Comparison of ENCODE assay signal across 8 mouse cellular contexts in the genomic region with DNA sequence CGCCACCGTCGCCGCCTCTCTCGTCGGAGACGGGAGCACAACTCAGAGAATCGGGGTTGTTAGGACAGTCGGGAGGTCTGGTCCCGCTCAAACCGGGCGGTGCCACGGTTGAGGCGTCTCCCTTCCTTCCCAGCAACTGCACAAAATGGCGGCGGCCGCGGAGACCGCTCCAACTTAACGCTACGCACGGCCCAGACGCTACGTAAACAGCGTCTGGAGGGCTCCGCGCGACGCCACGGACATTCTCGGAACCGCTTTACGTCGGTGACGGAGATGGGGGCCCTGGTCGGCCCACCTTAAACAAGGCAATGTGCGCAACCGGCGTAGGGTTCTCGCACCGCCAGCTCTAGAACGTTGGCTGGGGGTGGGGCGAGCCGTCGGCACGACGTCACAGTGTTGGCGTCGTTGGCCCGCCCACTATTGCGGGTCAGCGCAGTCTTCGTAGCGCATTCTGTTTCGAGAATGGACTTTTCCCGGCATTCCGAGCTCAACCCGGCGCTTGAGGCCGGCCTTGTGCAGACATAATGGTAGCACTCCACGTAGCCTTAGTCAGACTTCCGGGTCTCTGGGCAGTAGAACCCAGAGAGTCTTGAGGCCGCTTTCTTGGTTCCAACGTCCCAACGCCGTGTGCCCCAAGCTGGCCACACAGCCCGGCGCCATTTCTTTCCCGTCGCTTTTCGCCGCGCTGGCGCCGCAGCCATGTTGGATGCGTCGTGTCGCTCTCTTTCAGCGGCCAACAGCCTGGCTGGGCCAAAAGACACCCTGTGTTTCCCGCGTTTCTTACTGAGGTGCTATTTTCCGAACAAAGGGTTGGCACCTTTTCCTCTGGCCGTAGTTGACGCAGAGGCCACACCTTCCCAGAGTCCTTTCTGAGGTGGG. TPM values are rescaled to one million over a fixed set of nuclear protein-coding genes. Genes with fewer than 3 reads are reported as not detected.
DNase-seq lines count a peak whose midpoint lies in the region; ATAC-seq lines count a peak whose summit lies in the region.

A gene (minus strand): TSS at position 332 of the 879 bp plus-strand sequence.

- peak within 1 kb of the TSS; percentile 97 for H3K27ac ChIP-seq in hindbrain, embryonic 11.5 days (ENCODE audit: low read depth, low read length)

- H3K27me3 ChIP-seq in hindbrain, embryonic 11.5 days (ENCODE audit: control insufficient read depth, insufficient read depth, low read length) = no peaks in the 10 kb centered on the region

- peaks cover 5% of the 10 kb centered on the region; the same call in 1 of the 2 replicates for H3K36me3 ChIP-seq in hindbrain, embryonic 11.5 days (ENCODE audit: control insufficient read depth, insufficient read depth, low read length)

- 2% methylated on average over 82 of the region's 84 CpGs for WGBS in hindbrain, embryonic 11.5 days

- peak within 1 kb of the TSS; percentile 99 for H3K9ac ChIP-seq in hindbrain, embryonic 11.5 days (ENCODE audit: low read depth, low read length)

- H3K9me3 ChIP-seq in hindbrain, embryonic 11.5 days (ENCODE audit: control insufficient read depth, low read length) = no peaks in the 10 kb centered on the region

- peak; percentile 96 for DNase-seq in MN1 (ENCODE audit: low spot score)
- peak; percentile 98 for DNase-seq in cerebellum, adult 9-10 months
- peak; percentile 95 to 99 for DNase-seq in frontal cortex, adult 2 months (ENCODE audit: extremely low spot score in 1 of 2, low spot score in 1 of 2)
- DNase-seq in hindbrain, embryonic 11.5 days (ENCODE audit: low spot score) = peak; percentile 99
- DNase-seq in layer of hippocampus, postnatal 10 days (ENCODE audit: low spot score in 2 of 2) = peak; percentile 100
- peak; percentile 97 for DNase-seq in lung, postnatal 10 days
- peak; percentile 98 for DNase-seq in ovary, postnatal 36 days (ENCODE audit: low spot score)
- peak; percentile 98 for DNase-seq in thymus, postnatal 25 days

- peak; percentile 98 for ATAC-seq in hindbrain, embryonic 11.5 days (ENCODE audit: low FRiP score)

- no peaks in the 10 kb centered on the region; the same call in 1 of the 2 replicates for H3K4me1 ChIP-seq in hindbrain, embryonic 11.5 days (replicated peaks; ENCODE audit: control insufficient read depth, insufficient read depth, low read length)

- peak within 1 kb of the TSS; percentile 78 for H3K4me2 ChIP-seq in hindbrain, embryonic 11.5 days (replicated peaks; ENCODE audit: low read depth, low read length)

- H3K4me3 ChIP-seq in hindbrain, embryonic 11.5 days (ENCODE audit: low read depth, low read length) = peak within 1 kb of the TSS; percentile 94

RNA-seq across cellular contexts. Expression of the gene that starts here (rescaled TPM):
- polyA plus RNA-seq in frontal cortex, adult 2 months (2012; rRNA removed) = 560 and 674 TPM in 2 replicates
- 87.6 and 116 TPM in 2 replicates for polyA plus RNA-seq in hindbrain, embryonic 11.5 days (2014; fragmentation: Nextera tagmentation; extraction: Ambion mirVana)
- total RNA-seq in layer of hippocampus, postnatal 10 days (2021) = 100 to 1,000 TPM; 381 to 420 TPM

Comparison
In these comparisons a context has a peak if more than half of its experiments do, and no peak if none do; other contexts are left out.
1. Peak in every context shown above with its lines: DNase-seq, ATAC-seq, H3K4me3 ChIP-seq and H3K27ac ChIP-seq.